Mouse (Mus musculus) megakaryocyte-erythroid progenitor cell, adult 5 weeks (primary cell): ENCODE results near the gene Myo7a. TPM values are rescaled to one million over a fixed set of nuclear protein-coding genes. Genes with fewer than 3 reads are reported as not detected.

ENCODE experiments used
- polyA plus RNA-seq: library from polyadenylated mRNA; stranded (reverse); fragments of >175 nt; gene quantifications from 2 replicates; pipeline ENCODE4 v1.2.3, GENCODE M21; 2012

The Myo7a gene
- 20.9 and 25.7 TPM in 2 replicates for polyA plus RNA-seq

GRCm38 (mm10) chr7:98119179-98119960 is at the start of gene Myo7a:
Gene Myo7a, minus strand, starts transcription at chr7:98119524.

GRCm38 (mm10) chr7:98145402-98145801 is 26.1 kb upstream of the Myo7a start, which contains the start of gene Omp:
Gene Omp, minus strand, starts transcription at chr7:98145502.

Other genes with a start within 250 kb of the Myo7a start
- gene Gdpd4, start 199.6 kb downstream of the Myo7a start, polyA plus RNA-seq: not detected in 2 replicates
- gene Omp, start 26.0 kb upstream of the Myo7a start, polyA plus RNA-seq: 0.11 and 0.40 TPM in 2 replicates
- gene Capn5, start 58.8 kb upstream of the Myo7a start, polyA plus RNA-seq: 13.2 and 24.5 TPM in 2 replicates
- gene B3gnt6, start 80.0 kb upstream of the Myo7a start, polyA plus RNA-seq: 0.17 and 0.26 TPM in 2 replicates
- 8.5 and 10.2 TPM in 2 replicates for gene Acer3, start 201.7 kb upstream of the Myo7a start, polyA plus RNA-seq
- gene Tsku, start 241.8 kb upstream of the Myo7a start, polyA plus RNA-seq: 0.13 and 0.21 TPM in 2 replicates